Comparison of ENCODE assay signal across 8 mouse cellular contexts in genomic region chr1:24683947-24684346, GRCm38 (mm10). TPM values are rescaled to one million over a fixed set of nuclear protein-coding genes. Genes with fewer than 3 reads are reported as not detected.
A peak's percentile ranks its signal among the peaks of the same experiment; 100 is the strongest.
DNase-seq lines count a peak whose midpoint lies in the region; ATAC-seq and TF ChIP-seq lines count a peak whose summit lies in the region.

No protein-coding gene starts in this region.

- H3K4me1 ChIP-seq in liver, embryonic 16.5 days (ENCODE audit: control insufficient read depth, low read depth, low read length) = peaks cover 3% of the 10 kb centered on the region; the same call in 1 of the 2 replicates
- no peaks in the 10 kb centered on the region for H3K4me1 ChIP-seq in stomach, postnatal 0 days (replicated peaks; ENCODE audit: control insufficient read depth, insufficient read depth)

- H3K4me2 ChIP-seq in liver, embryonic 16.5 days (ENCODE audit: low read depth, low read length) = no peak overlapping the region
- H3K4me2 ChIP-seq in stomach, postnatal 0 days (replicated peaks; ENCODE audit: low read depth) = no peak overlapping the region

- DNase-seq in A20 (ENCODE audit: low read depth, low spot score) = peak; percentile 72
- peak; percentile 50 for DNase-seq in ES-CJ7 (ENCODE audit: low read depth, low spot score)
- DNase-seq in forelimb bud, embryonic 11.5 days (ENCODE audit: low read depth, low spot score) = peak; percentile 34
- DNase-seq in stomach, postnatal 0 days (ENCODE audit: low spot score) = peak; percentile 33
- no peak for DNase-seq in frontal cortex, postnatal 14 days (ENCODE audit: low spot score in 2 of 2)
- DNase-seq in urinary bladder, postnatal 36 days (ENCODE audit: low spot score in 2 of 2) = no peak
- DNase-seq in right cerebral cortex, postnatal 10 days (ENCODE audit: low spot score in 2 of 2) = no peak

- H3K9me3 ChIP-seq in liver, embryonic 16.5 days (replicated peaks; ENCODE audit: control insufficient read depth, low read length) = no peaks in the 10 kb centered on the region
- no peaks in the 10 kb centered on the region for H3K9me3 ChIP-seq in stomach, postnatal 0 days (ENCODE audit: control insufficient read depth, low read length)

- no peak overlapping the region for H3K9ac ChIP-seq in liver, embryonic 16.5 days (ENCODE audit: low read depth, low read length)
- no peak overlapping the region for H3K9ac ChIP-seq in stomach, postnatal 0 days (ENCODE audit: low read length)

- no peaks in the 10 kb centered on the region for H3K36me3 ChIP-seq in liver, embryonic 16.5 days (ENCODE audit: control insufficient read depth, insufficient read depth)
- H3K36me3 ChIP-seq in stomach, postnatal 0 days (ENCODE audit: control insufficient read depth, insufficient read depth, low read length) = no peaks in the 10 kb centered on the region

- peak; percentile 78 for ATAC-seq in liver, embryonic 16.5 days (ENCODE audit: low read depth)
- peak; percentile 96 for ATAC-seq in stomach, postnatal 0 days (ENCODE audit: low FRiP score, low TSS enrichment)

- H3K27ac ChIP-seq in liver, embryonic 16.5 days (ENCODE audit: low read length) = no peak overlapping the region
- no peak overlapping the region for H3K27ac ChIP-seq in stomach, postnatal 0 days (replicated peaks)

- no peak overlapping the region for H3K4me3 ChIP-seq in liver, embryonic 16.5 days (ENCODE audit: low read depth, low read length)
- H3K4me3 ChIP-seq in stomach, postnatal 0 days (ENCODE audit: low read depth, low read length) = no peak overlapping the region

- no peak for TF ChIP-seq CTCF in stomach, postnatal 0 days (IDR thresholded peaks at IDR 0.05; ENCODE audit: low read depth)

- 55% methylated on average over 1 of the region's 1 CpGs for WGBS in liver, embryonic 16.5 days (ENCODE audit: insufficient replicate concordance)
- 75% methylated on average over 1 of the region's 1 CpGs for WGBS in stomach, postnatal 0 days

- H3K27me3 ChIP-seq in liver, embryonic 16.5 days (ENCODE audit: control insufficient read depth, insufficient read depth, low read depth, low read length) = no peaks in the 10 kb centered on the region
- no peaks in the 10 kb centered on the region for H3K27me3 ChIP-seq in stomach, postnatal 0 days (ENCODE audit: control insufficient read depth, insufficient read depth, low read length)

- TF ChIP-seq EP300 in stomach, postnatal 0 days (optimal IDR thresholded peaks at IDR 0.05) = no peak

RNA-seq across cellular contexts. Expression of gene Lmbrd1, which starts 5.5 kb away (rescaled TPM):
- polyA plus RNA-seq in liver, embryonic 16.5 days (2015; fragmentation: Nextera tagmentation; extraction: Ambion mirVana) = 16.5 and 17.1 TPM in 2 replicates
- 33.6 and 35.2 TPM in 2 replicates for polyA plus RNA-seq in stomach, postnatal 0 days (2015; fragmentation: Nextera tagmentation; extraction: Ambion mirVana)

Comparison
In these comparisons a context has a peak if more than half of its experiments do, and no peak if none do; other contexts are left out.
1. DNase-seq: peak in A20 (single experiment), ES-CJ7 (single experiment), forelimb bud, embryonic 11.5 days (single experiment) and stomach, postnatal 0 days (single experiment); none in frontal cortex, postnatal 14 days (0 of 2), urinary bladder, postnatal 36 days (0 of 2) and right cerebral cortex, postnatal 10 days (0 of 2).